Mouse (Mus musculus): Measurements from ENCODE around the gene Epyc. TPM values are rescaled to one million over a fixed set of nuclear protein-coding genes. Genes with fewer than 3 reads are reported as not detected.

Epyc gene
- polyA plus RNA-seq, 1 experiment from 2014 or later, result 30.1 TPM

- no peak overlapping the region for H3K4me3 ChIP-seq
- H3K4me1 ChIP-seq, result 0 out of 2 replicates have a peak, but pooled peaks cover 4% of the 10 kb centered on the region
- WGBS, result 46% methylated on average over 4 of the region's 4 CpGs
- no peak overlapping the region for H3K4me2 ChIP-seq (replicated peaks)
- H3K9me3 ChIP-seq, result no peaks in the 10 kb centered on the region
- no peaks in the 10 kb centered on the region for H3K27me3 ChIP-seq
- peak; percentile 77 for ATAC-seq (ENCODE audit: low FRiP score, low read depth)
- H3K36me3 ChIP-seq, result no peaks in the 10 kb centered on the region
- H3K27ac ChIP-seq, result peak overlapping the region; percentile 11; the same call in 1 of the 2 replicates
- H3K9ac ChIP-seq, result no peak overlapping the region
Measured at GRCm38 (mm10) chr10:97668656-97669055, 24.8 kb downstream of the Epyc start.

- H3K9me3 ChIP-seq, result no peaks in the 10 kb centered on the region
- WGBS, result 49% methylated on average over 4 of the region's 4 CpGs
- H3K4me2 ChIP-seq (replicated peaks), result no peak overlapping the region
- no peaks in the 10 kb centered on the region for H3K27me3 ChIP-seq
- H3K4me3 ChIP-seq, result no peak overlapping the region
- H3K27ac ChIP-seq, result no peak overlapping the region
- no peaks in the 10 kb centered on the region for H3K36me3 ChIP-seq
- peak; percentile 54; the same call in 1 of the 2 replicates for ATAC-seq (ENCODE audit: low FRiP score, low read depth)
- H3K9ac ChIP-seq, result no peak overlapping the region
- 0 out of 2 replicates have a peak, but pooled peaks cover 4% of the 10 kb centered on the region for H3K4me1 ChIP-seq
Measured at GRCm38 (mm10) chr10:97670202-97670601, 26.3 kb downstream of the Epyc start.

- Histone ChIP-seq H3K9ac (no peak overlapping the region), H3K4me1 (0 out of 2 replicates have a peak, but pooled peaks cover 4% of the 10 kb centered on the region), H3K27me3 (no peaks in the 10 kb centered on the region), H3K9me3 (no peaks in the 10 kb centered on the region), H3K4me2 (replicated peaks) (no peak overlapping the region), H3K36me3 (no peaks in the 10 kb centered on the region), H3K27ac (no peak overlapping the region), H3K4me3 (no peak overlapping the region)
- 72% methylated on average over 2 of the region's 2 CpGs for WGBS
- ATAC-seq (ENCODE audit: low FRiP score, low read depth), result no peak
Measured at GRCm38 (mm10) chr10:97673239-97673638, 29.4 kb downstream of the Epyc start.

- no peak overlapping the region for H3K4me3 ChIP-seq
- no peaks in the 10 kb centered on the region for H3K9me3 ChIP-seq
- no peak overlapping the region for H3K27ac ChIP-seq
- no peaks in the 10 kb centered on the region for H3K27me3 ChIP-seq
- no peak overlapping the region for H3K4me2 ChIP-seq (replicated peaks)
- no peaks in the 10 kb centered on the region for H3K4me1 ChIP-seq
- no peaks in the 10 kb centered on the region for H3K36me3 ChIP-seq
- H3K9ac ChIP-seq, result no peak overlapping the region
- ATAC-seq (ENCODE audit: low FRiP score, low read depth), result no peak
Measured at GRCm38 (mm10) chr10:97682981-97683380, 39.1 kb downstream of the Epyc start.

- Histone ChIP-seq H3K27me3 (no peaks in the 10 kb centered on the region), H3K4me2 (replicated peaks) (no peak overlapping the region), H3K4me3 (no peak overlapping the region), H3K4me1 (no peaks in the 10 kb centered on the region), H3K36me3 (no peaks in the 10 kb centered on the region), H3K9ac (no peak overlapping the region), H3K9me3 (no peaks in the 10 kb centered on the region), H3K27ac (no peak overlapping the region)
- ATAC-seq (ENCODE audit: low FRiP score, low read depth), result no peak
- 78% methylated on average over 1 of the region's 1 CpGs for WGBS
Measured at GRCm38 (mm10) chr10:97687198-97687597, 43.3 kb downstream of the Epyc start.

- no peaks in the 10 kb centered on the region; the same call in 1 of the 2 replicates for H3K36me3 ChIP-seq
- H3K4me2 ChIP-seq (replicated peaks), result no peak overlapping the region
- WGBS, result 87% methylated on average over 3 of the region's 3 CpGs
- H3K9me3 ChIP-seq, result no peaks in the 10 kb centered on the region
- H3K9ac ChIP-seq, result no peak overlapping the region
- no peak for ATAC-seq (ENCODE audit: low FRiP score, low read depth)
- H3K27me3 ChIP-seq, result no peaks in the 10 kb centered on the region
- H3K4me3 ChIP-seq, result no peak overlapping the region
- H3K27ac ChIP-seq, result no peak overlapping the region
- H3K4me1 ChIP-seq, result no peaks in the 10 kb centered on the region
Measured at GRCm38 (mm10) chr10:97689425-97689824, 45.6 kb downstream of the Epyc start.

GRCm38 (mm10) chr10:97692913-97693312 is 49.0 kb downstream of the Epyc start, which contains the start of gene Ccer1:
Gene Ccer1 (plus strand): TSS chr10:97693059.
- no peak for ATAC-seq (ENCODE audit: low FRiP score, low read depth)
- Histone ChIP-seq H3K27ac (no peak within 1 kb of the TSS), H3K4me1 (no peaks in the 10 kb centered on the region), H3K9me3 (no peaks in the 10 kb centered on the region), H3K4me2 (replicated peaks) (no peak within 1 kb of the TSS), H3K4me3 (no peak within 1 kb of the TSS), H3K36me3 (no peaks in the 10 kb centered on the region; the same call in 1 of the 2 replicates), H3K27me3 (no peaks in the 10 kb centered on the region), H3K9ac (no peak within 1 kb of the TSS)
- 72% methylated on average over 20 of the region's 20 CpGs for WGBS

- no peaks in the 10 kb centered on the region; the same call in 1 of the 2 replicates for H3K36me3 ChIP-seq
- H3K9me3 ChIP-seq, result no peaks in the 10 kb centered on the region
- no peak overlapping the region for H3K4me3 ChIP-seq
- 93% methylated on average over 37 of the region's 37 CpGs for WGBS
- no peaks in the 10 kb centered on the region for H3K4me1 ChIP-seq
- no peak for ATAC-seq (ENCODE audit: low FRiP score, low read depth)
- no peak overlapping the region for H3K27ac ChIP-seq
- H3K9ac ChIP-seq, result no peak overlapping the region
- no peak overlapping the region for H3K4me2 ChIP-seq (replicated peaks)
- H3K27me3 ChIP-seq, result no peaks in the 10 kb centered on the region
Measured at GRCm38 (mm10) chr10:97693398-97694135, 49.7 kb downstream of the Epyc start.

- no peak overlapping the region for H3K27ac ChIP-seq
- no peak for ATAC-seq (ENCODE audit: low FRiP score, low read depth)
- H3K9me3 ChIP-seq, result no peaks in the 10 kb centered on the region
- H3K4me3 ChIP-seq, result no peak overlapping the region
- H3K9ac ChIP-seq, result no peak overlapping the region
- no peaks in the 10 kb centered on the region for H3K27me3 ChIP-seq
- no peak overlapping the region for H3K4me2 ChIP-seq (replicated peaks)
- no peaks in the 10 kb centered on the region for H3K36me3 ChIP-seq
- no peaks in the 10 kb centered on the region for H3K4me1 ChIP-seq
Measured at GRCm38 (mm10) chr10:97702321-97702720, 58.5 kb downstream of the Epyc start.

GRCm38 (mm10) chr10:97704562-97704961 is 60.7 kb downstream of the Epyc start:
- H3K27ac ChIP-seq, result no peak overlapping the region
- no peaks in the 10 kb centered on the region for H3K36me3 ChIP-seq
- H3K9me3 ChIP-seq, result no peaks in the 10 kb centered on the region
- no peaks in the 10 kb centered on the region for H3K4me1 ChIP-seq
- H3K4me3 ChIP-seq, result no peak overlapping the region
- no peak overlapping the region for H3K9ac ChIP-seq
- no peak for ATAC-seq (ENCODE audit: low FRiP score, low read depth)
- H3K4me2 ChIP-seq (replicated peaks), result no peak overlapping the region
- 35% methylated on average over 1 of the region's 1 CpGs for WGBS
- no peaks in the 10 kb centered on the region for H3K27me3 ChIP-seq

GRCm38 (mm10) chr10:97712687-97713086 is 68.8 kb downstream of the Epyc start:
- Histone ChIP-seq H3K4me3 (no peak overlapping the region), H3K9me3 (no peaks in the 10 kb centered on the region), H3K4me1 (no peaks in the 10 kb centered on the region), H3K27ac (no peak overlapping the region), H3K4me2 (replicated peaks) (no peak overlapping the region), H3K9ac (no peak overlapping the region), H3K36me3 (no peaks in the 10 kb centered on the region), H3K27me3 (no peaks in the 10 kb centered on the region)
- 2% methylated on average over 5 of the region's 5 CpGs for WGBS
- peak; percentile 64; the same call in 1 of the 2 replicates for ATAC-seq (ENCODE audit: low FRiP score, low read depth)

- WGBS, result 76% methylated on average over 4 of the region's 4 CpGs
Measured at GRCm38 (mm10) chr10:97714584-97714983, 70.7 kb downstream of the Epyc start.

More at GRCm38 (mm10) chr10:97714584-97714983, 70.7 kb downstream of the Epyc start:
- Histone ChIP-seq H3K9me3 (no peaks in the 10 kb centered on the region), H3K27ac (no peak overlapping the region), H3K4me2 (replicated peaks) (no peak overlapping the region), H3K27me3 (no peaks in the 10 kb centered on the region), H3K4me1 (0 out of 2 replicates have a peak, but pooled peaks cover 3% of the 10 kb centered on the region), H3K9ac (no peak overlapping the region), H3K4me3 (no peak overlapping the region), H3K36me3 (no peaks in the 10 kb centered on the region)
- no peak for ATAC-seq (ENCODE audit: low FRiP score, low read depth)
